Mouse (Mus musculus): Measurements from ENCODE around the gene Dalrd3.

- TF ChIP-seq CTCF (conservative IDR thresholded peaks at IDR 0.05; ENCODE audit: low read length): no peak
- no peak for TF ChIP-seq NANOG (IDR thresholded peaks at IDR 0.05; ENCODE audit: borderline replicate concordance, low read length)
These were observed 28.8 kb upstream of the Dalrd3 start for GRCm38 (mm10) chr9:108540846-108541245.
